Mouse (Mus musculus): ENCODE data around the gene Calu.

Calu gene

DNA sequence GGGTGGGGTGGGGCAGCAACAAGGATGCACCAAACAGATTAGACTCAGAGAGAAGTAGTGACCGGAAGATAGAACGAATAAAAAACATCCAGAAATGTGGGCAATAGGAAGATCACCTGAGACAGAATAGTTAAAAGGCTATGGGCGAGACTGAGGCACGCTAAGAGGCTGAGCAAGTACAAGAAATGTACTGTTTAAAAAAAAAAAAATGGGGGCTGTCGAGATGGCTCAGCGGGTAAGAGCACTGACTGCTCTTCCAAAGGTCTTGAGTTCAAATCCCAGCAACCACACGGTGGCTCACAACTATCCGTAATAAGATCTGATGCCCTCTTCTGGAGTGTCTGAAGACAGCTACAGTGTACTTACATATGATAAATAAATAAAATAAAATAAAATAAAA is 43.4 kb downstream of the Calu start:
- ChIA-PET CTCF (interaction anchor here in 3 of 4 experiments (0.6 to 1.2 kb wide), 8 partner anchors 16 to 272 kb away, joined by 3 to 11 read pairs (median 3); no protein-coding TSS in a partner anchor), POLR2A (interaction anchor here in 1 of 4 experiments (0.7 to 1.3 kb wide), 3 partner anchors 13 to 43 kb away, joined by 3 read pairs; no protein-coding TSS in a partner anchor)

- ChIA-PET CTCF (interaction anchor here (0.6 to 1.2 kb wide), 18 partner anchors 11 to 757 kb away, joined by 3 to 11 read pairs (median 3); no protein-coding TSS in a partner anchor), POLR2A (interaction anchor here in 2 of 4 experiments (0.7 to 1.3 kb wide), 6 partner anchors 8 to 236 kb away, joined by 3 to 6 read pairs (median 3); no protein-coding TSS in a partner anchor)
Observed at GRCm38 (mm10) chr6:29391802-29392201, 43.9 kb downstream of the Calu start.

DNA sequence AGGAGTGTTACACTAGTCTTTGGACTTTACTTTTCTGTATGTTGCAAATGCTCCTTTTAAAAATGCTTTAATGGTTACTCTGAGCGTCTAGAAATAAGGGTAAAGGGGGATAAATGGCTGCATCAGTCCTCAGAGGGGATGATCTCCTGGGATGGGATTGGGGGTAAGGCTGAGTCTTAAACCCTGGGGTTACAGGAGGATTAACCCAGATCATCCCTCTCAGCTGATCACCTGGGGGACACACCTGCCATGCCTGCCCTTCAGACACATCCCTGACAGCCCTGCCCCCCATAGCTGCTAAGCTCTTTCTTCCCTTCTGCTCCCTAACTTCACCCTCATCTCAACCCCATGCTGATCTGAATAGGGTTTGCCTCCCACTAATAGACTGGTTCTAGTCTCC is 46.4 kb downstream of the Calu start:
- ChIA-PET CTCF (interaction anchor here in 1 of 4 experiments (0.6 kb wide), 1 partner anchor 89 kb away, joined by 3 read pairs; no protein-coding TSS in a partner anchor), POLR2A (interaction anchor here in 2 of 4 experiments (1.3 to 2.3 kb wide), 2 partner anchors 45 to 47 kb away, joined by 3 to 13 read pairs; partner anchors contain the start of gene Calu (in 1 of the 2))

DNA sequence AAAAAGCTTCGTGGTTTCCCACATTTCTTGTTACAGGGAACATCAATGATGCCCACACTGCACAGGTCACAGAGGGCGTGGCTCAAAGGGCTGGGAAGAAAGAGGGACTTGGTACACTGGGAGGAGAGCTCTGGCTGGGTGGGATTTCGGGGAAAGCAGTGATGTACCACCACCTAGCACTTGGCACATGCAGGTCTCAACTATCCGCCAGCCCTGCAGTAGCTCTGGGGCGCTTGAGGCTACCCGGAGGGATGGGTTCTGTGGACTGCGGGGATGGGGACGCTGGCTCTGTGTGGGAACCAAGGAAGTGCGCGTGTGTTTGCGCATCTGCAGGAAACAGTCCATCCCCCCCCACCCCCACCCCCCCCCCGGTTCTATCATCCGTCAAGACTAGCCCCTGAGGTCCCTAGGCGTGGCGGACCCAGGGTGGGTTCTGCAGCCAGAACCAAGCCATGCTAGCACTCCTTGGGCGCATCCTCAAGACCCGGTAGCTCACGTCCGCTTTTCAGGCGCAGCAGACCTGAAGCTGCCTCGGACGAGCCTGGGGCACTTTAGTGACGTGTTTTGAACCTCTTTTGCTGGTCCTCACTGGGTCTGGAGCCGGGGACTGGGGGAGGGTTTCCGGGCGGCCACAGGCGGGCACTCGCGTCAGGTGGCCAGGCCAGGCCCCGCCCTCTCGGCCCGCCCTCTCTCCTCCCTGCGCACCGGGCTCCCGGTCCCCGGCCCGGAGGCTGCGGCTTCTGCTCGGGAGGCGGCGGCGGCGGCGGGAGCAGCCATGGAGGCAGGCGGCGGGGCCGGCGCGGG is 48.2 kb downstream of the Calu start, which contains the start of gene Ccdc136:
Gene Ccdc136 (plus strand): TSS at position 400 of the 804 bp plus-strand sequence.
- ChIA-PET POLR2A (interaction anchor here in 3 of 4 experiments (0.6 to 2.9 kb wide), 23 partner anchors 8 to 630 kb away, joined by 3 to 16 read pairs (median 3); partner anchors contain the start of genes Calu (in 3 of the 3), Hilpda (in 1 of the 3), Impdh1 (in 1 of the 3) and Opn1sw (in 1 of the 3)), CTCF (interaction anchor here (0.6 to 2.0 kb wide), 13 partner anchors 10 to 361 kb away, joined by 3 to 12 read pairs (median 3); partner anchors contain the start of gene Flnc (in 1 of the 4))

GRCm38 (mm10) chr6:29396714-29397540 is 49.1 kb downstream of the Calu start:
- ChIA-PET CTCF (interaction anchor here (0.6 to 2.0 kb wide), 12 partner anchors 17 to 360 kb away, joined by 3 to 12 read pairs (median 3); partner anchors contain the start of gene Flnc (in 1 of the 4)), POLR2A (interaction anchor here (0.6 to 3.8 kb wide), 24 partner anchors 8 to 630 kb away, joined by 3 to 16 read pairs (median 3); partner anchors contain the start of genes Calu (in 3 of the 4), Opn1sw (in 2 of the 4), Hilpda (in 1 of the 4) and Impdh1 (in 1 of the 4))

DNA sequence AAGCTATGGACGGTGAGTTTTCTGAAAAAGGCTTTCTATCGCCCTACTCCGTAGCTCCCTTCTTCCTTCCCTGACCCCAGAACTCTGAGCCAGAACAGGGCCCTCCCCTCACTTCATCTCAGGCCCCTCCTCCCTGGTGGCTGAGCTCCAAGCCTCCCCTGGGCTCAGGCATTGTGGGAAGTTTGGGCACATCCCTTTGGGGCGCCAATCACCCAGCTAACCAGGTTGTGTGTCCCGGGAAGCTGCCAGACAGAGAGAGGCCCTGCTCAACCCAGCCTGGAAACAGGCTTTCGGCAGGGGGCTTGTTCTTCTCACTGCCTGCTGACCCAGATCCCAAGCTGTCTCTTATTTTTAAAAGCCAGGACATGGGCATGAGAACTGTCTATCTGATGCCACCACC is 49.7 kb downstream of the Calu start:
- CTCF ChIA-PET, result interaction anchor here in 2 of 4 experiments (0.8 to 2.0 kb wide), 5 partner anchors 16 to 157 kb away, joined by 3 to 6 read pairs (median 3); partner anchors contain the start of gene Flnc (in 1 of the 2)
- POLR2A ChIA-PET, result interaction anchor here (0.6 to 3.8 kb wide), 13 partner anchors 9 to 1219 kb away, joined by 3 to 16 read pairs (median 3); partner anchors contain the start of genes Calu (in 2 of the 4), Opn1sw (in 2 of the 4) and Impdh1 (in 1 of the 4)

GRCm38 (mm10) chr6:29399851-29400250 is 52.0 kb downstream of the Calu start:
- CTCF ChIA-PET, result no interaction called here
- POLR2A ChIA-PET, result interaction anchor here in 3 of 4 experiments (0.6 to 3.8 kb wide), 6 partner anchors 8 to 52 kb away, joined by 3 to 11 read pairs (median 7); partner anchors contain the start of genes Calu (in 2 of the 3) and Opn1sw (in 2 of the 3)

- POLR2A ChIA-PET, result interaction anchor here (0.6 to 1.8 kb wide), 10 partner anchors 8 to 659 kb away, joined by 3 to 8 read pairs (median 3); partner anchors contain the start of gene Calu (in 2 of the 4)
- CTCF ChIA-PET, result interaction anchor here (0.6 to 1.4 kb wide), 18 partner anchors 11 to 957 kb away, joined by 3 to 9 read pairs (median 4); partner anchors contain the start of genes Calu (in 1 of the 4) and Irf5 (in 1 of the 4)
Observed at GRCm38 (mm10) chr6:29402693-29403342, 54.9 kb downstream of the Calu start.

- POLR2A ChIA-PET, result interaction anchor here in 2 of 4 experiments (1.1 to 1.2 kb wide), 2 partner anchors 43 to 58 kb away, joined by 3 read pairs; no protein-coding TSS in a partner anchor
- CTCF ChIA-PET, result interaction anchor here in 1 of 4 experiments (0.7 kb wide), 1 partner anchor 11 kb away, joined by 4 read pairs; no protein-coding TSS in a partner anchor
Observed at GRCm38 (mm10) chr6:29406412-29406811, 58.5 kb downstream of the Calu start.

DNA sequence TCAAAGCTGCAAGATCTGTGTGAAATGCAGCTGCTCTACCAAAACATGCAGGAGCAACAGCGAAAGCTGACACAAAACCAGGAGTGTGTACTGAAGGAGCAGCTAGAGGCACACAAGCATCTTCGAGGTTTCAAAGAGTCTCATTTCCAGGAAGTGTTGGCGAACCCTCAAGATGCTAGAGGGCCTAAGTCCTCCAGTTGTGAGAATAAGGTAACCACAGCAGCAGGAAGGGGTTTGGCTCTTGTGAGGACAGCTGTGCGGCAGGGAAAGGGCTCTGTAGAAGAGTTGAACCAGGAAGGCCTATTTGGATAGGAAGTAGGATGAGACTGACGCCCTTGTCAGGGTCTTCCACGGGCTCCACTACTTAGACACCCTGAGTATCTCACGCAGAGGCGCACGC is 67.6 kb downstream of the Calu start:
- CTCF ChIA-PET, result interaction anchor here in 1 of 4 experiments (0.7 kb wide), 1 partner anchor 93 kb away, joined by 3 read pairs; no protein-coding TSS in a partner anchor

GRCm38 (mm10) chr6:29420596-29420995 is 72.7 kb downstream of the Calu start:
- ChIA-PET CTCF (interaction anchor here in 1 of 4 experiments (1.2 kb wide), 1 partner anchor 18 kb away, joined by 3 read pairs; no protein-coding TSS in a partner anchor), POLR2A (interaction anchor here in 1 of 4 experiments (1.9 kb wide), 1 partner anchor 14 kb away, joined by 7 read pairs; no protein-coding TSS in a partner anchor)

More for the DNA sequence above, 67.6 kb downstream of the Calu start:
- POLR2A ChIA-PET, result interaction anchor here in 3 of 4 experiments (0.6 to 1.4 kb wide), 6 partner anchors 12 to 161 kb away, joined by 3 to 5 read pairs (median 4); partner anchors contain the start of gene Ccdc136 (in 1 of the 3)

- ChIA-PET POLR2A (no interaction called here), CTCF (interaction anchor here in 1 of 4 experiments (0.7 to 0.9 kb wide), 2 partner anchors 17 to 60 kb away, joined by 3 read pairs; no protein-coding TSS in a partner anchor)
Observed at GRCm38 (mm10) chr6:29425118-29425517, 77.2 kb downstream of the Calu start.

DNA sequence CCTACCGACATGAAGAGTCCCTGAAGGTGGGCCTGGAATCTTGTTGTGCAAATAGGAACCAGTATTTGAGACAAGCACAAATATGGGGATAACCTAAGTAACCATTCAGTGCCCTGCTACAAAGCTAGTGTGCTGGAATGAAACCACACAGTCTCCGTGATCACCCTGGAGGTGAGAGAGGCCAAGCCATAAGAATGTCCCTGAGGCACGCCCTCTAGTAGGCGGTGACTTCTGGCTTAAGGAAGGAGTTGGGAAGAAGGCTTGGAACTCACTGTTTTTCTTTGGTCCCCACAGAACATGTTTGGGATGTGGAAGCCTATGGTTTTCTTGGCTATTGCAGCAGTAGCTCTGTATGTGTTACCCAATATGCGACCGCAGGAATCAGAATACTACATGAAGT is 78.5 kb downstream of the Calu start:
- ChIA-PET POLR2A (no interaction called here), CTCF (interaction anchor here in 1 of 4 experiments (0.6 kb wide), 1 partner anchor 397 kb away, joined by 3 read pairs; no protein-coding TSS in a partner anchor)

All from embryonic stem cell, embryonic (primary cell).